Mouse (Mus musculus) monocyte, adult 2 months (primary cell): Measurements from ENCODE around the gene Ctu2.
A peak's percentile ranks its signal among the peaks of the same experiment; 100 is the strongest.

ENCODE experiments used
- DNase-seq, 2 experiments: peaks; one replicate each; pipeline ENCODE4 v3.0.0; 2022; ENCODE audit warnings: low spot score in 2 of 2, low read depth in 1 of 2

The Ctu2 gene

GRCm38 (mm10) chr8:122475580-122476320 lies at the start of gene Ctu2, which contains the start of gene Rnf166:
Ctu2 (plus strand) TSS chr8:122476143.
Rnf166 (minus strand) TSS chr8:122476064.
- peak; percentile 73 to 91 for DNase-seq

- no peak for DNase-seq
Measured at GRCm38 (mm10) chr8:122426145-122426544, 49.8 kb upstream of the Ctu2 start.

- no peak for DNase-seq
Measured at GRCm38 (mm10) chr8:122427607-122428006, 48.3 kb upstream of the Ctu2 start.

- DNase-seq = no peak
Measured at GRCm38 (mm10) chr8:122428163-122428562, 47.8 kb upstream of the Ctu2 start.

GRCm38 (mm10) chr8:122430058-122430636 lies 45.8 kb upstream of the Ctu2 start:
- DNase-seq = peak; percentile 80 to 85

GRCm38 (mm10) chr8:122430646-122431045 lies 45.3 kb upstream of the Ctu2 start:
- no peak for DNase-seq

- peak in 1 of 2 experiments; percentile 44 for DNase-seq
Measured at GRCm38 (mm10) chr8:122431694-122432442, 44.1 kb upstream of the Ctu2 start.

- peak; percentile 77 to 86 for DNase-seq
Measured at GRCm38 (mm10) chr8:122432443-122433268, 43.3 kb upstream of the Ctu2 start, which contains the start of gene Cyba. Cyba (minus strand) TSS chr8:122432930.

- no peak for DNase-seq
Measured at GRCm38 (mm10) chr8:122433269-122433905, 42.6 kb upstream of the Ctu2 start.

- no peak for DNase-seq
Measured at GRCm38 (mm10) chr8:122435375-122435774, 40.6 kb upstream of the Ctu2 start.

- no peak for DNase-seq
Measured at GRCm38 (mm10) chr8:122436146-122436545, 39.8 kb upstream of the Ctu2 start.

GRCm38 (mm10) chr8:122436586-122437125 lies 39.3 kb upstream of the Ctu2 start:
- peak in 1 of 2 experiments; percentile 24 for DNase-seq

- DNase-seq = peak in 1 of 2 experiments; percentile 40
Measured at GRCm38 (mm10) chr8:122437708-122438331, 38.1 kb upstream of the Ctu2 start.

- DNase-seq = no peak
Measured at GRCm38 (mm10) chr8:122439336-122439735, 36.6 kb upstream of the Ctu2 start.

GRCm38 (mm10) chr8:122441326-122441725 lies 34.6 kb upstream of the Ctu2 start:
- DNase-seq = no peak

GRCm38 (mm10) chr8:122442356-122442755 lies 33.6 kb upstream of the Ctu2 start:
- no peak for DNase-seq

GRCm38 (mm10) chr8:122442781-122443180 lies 33.2 kb upstream of the Ctu2 start:
- no peak for DNase-seq

GRCm38 (mm10) chr8:122443262-122444006 lies 32.5 kb upstream of the Ctu2 start, which contains the start of gene Mvd:
Mvd (minus strand) TSS chr8:122443422.
- DNase-seq = peak; percentile 99
